Mouse (Mus musculus): ENCODE data around the gene Snip1.

The Snip1 gene

GRCm38 (mm10) chr4:125066490-125067370 lies at the start of gene Snip1:
Gene Snip1 (plus strand): TSS chr4:125066672.
- peak; percentile 93 for DNase-seq

GRCm38 (mm10) chr4:125017431-125017830 lies 49.0 kb upstream of the Snip1 start:
- DNase-seq = no peak

DNA sequence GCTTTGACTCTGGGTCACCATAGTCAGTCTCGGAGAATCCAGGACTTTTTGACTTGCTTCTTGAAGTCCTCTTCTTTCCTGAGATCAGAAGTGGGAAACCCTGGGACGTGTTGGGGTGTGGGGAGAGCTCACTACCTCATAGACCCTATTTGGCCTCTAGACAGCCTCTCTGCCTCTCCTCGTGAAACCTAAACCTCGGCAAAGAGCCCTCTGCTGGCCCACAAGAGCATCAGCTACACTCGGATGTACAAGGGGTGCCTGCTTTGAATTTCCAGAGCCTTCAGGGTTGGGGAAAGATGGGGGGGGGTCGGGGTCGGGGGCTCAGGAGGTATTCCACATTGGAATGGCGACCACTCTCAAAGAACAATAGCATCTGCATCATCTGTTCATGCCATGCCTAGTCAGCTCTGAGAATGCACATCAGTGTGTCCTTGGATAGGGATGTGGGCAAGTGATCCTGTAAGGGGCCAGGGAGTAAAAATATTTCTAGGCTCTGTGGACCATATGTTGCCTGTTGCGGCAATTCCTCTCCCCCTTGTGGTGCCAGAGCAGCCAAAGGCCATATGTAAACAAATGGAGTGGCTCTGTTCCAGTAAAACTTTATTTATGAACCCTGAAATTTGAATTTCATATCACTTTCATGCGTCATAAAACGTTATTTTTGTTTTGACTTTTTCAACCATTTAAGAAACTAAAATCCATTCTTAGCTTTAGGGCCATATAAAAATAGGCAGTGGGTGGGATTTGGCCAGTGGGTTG lies 45.5 kb upstream of the Snip1 start:
- DNase-seq = peak; percentile 49

DNA sequence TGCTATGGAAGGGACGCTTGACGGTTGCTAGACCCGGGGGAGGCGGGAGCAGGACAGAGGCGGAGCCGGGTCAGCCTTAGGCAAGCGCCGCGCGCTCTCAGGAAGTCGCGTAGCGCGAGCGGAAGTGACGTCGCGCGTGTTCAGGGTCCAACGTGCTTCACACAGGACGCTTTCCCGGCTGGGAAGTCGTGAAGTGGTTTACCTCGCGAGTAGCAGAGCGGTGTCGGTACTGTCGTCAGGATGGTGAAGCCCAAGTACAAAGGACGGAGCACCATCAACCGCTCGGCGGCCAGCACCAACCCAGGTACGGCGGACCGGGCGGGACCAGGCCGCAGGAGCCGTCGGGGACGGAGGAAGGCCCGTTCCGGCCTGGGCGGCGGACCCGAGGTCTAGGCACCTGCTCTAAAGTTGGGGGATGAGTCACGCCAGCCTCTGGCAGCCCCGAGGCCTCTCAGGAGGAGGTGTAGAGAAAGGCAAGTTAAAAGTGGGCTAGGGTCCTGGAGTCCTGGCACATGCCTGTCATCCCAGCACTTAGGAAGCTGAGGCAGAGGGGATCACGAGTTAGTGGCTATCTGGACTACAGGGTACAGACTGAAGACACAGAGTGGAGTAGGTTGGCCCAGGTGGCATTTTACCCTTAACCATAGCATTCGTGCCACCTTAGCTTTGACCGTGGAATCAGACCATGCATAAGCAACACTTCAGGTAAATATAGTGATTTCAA lies 36.4 kb upstream of the Snip1 start:
- peak; percentile 92 for DNase-seq

DNA sequence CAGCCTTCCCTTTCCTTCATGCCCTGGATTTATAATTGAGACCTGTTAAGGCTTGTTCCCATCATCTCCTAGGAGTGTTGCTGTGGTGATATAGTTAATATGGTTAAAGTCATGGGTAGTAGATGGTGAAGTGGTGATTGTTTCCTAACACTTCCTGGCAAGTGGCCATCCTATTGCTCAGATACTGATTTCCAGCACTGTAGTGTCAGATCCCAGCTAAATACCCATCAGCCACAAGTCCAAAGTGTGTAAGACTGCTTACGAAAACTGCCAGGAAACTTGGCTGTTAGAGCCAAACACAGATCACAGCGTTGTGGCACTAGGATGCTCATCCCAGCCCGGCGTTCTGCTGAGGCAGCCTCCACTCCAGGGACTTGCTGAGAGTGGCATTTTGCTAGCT lies 32.1 kb upstream of the Snip1 start:
- DNase-seq = no peak

- DNase-seq = no peak
Measured at GRCm38 (mm10) chr4:125044454-125044853, 22.0 kb upstream of the Snip1 start.

DNA sequence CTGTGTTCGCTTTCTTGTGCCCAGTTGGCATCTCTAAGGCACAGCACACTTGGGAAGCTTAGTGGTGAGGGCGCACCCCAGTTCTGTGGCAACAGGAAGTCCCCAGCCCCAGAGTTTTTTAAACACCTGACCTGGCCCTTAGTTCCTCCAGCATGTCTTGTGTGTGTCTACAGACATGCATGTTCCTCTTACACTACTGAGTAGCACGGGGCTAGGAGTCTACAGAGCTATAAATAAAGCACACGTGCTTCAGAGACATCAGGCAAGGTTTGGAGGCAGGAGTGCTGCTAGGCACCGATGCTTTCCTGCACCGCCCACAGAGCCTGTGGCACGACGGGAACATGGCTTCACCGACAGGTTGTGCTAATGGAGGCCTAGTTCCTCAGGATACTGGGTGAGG lies 11.1 kb upstream of the Snip1 start:
- no peak for DNase-seq

- no peak for DNase-seq
Measured at GRCm38 (mm10) chr4:125056476-125056875, 10.0 kb upstream of the Snip1 start.

DNA sequence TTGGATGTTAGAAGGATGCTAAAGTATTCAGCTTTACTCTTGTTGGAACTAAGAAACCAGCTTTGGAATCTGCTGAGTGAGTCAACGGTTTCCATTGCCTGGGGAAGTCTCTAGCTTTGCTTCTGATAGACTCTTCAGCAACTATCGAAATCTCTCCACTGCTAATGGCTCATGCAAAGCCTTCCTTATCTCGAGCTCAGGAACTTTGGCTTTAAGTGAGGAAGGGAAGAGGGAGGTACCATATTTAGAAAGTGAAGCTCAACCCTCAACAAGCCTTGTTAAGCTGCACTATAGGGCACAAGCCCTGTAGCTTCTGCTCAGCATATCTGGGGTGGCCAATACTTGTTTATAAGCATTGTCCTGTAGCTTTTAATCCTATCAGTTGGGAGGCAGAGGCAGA lies 9.2 kb upstream of the Snip1 start:
- no peak for DNase-seq

DNA sequence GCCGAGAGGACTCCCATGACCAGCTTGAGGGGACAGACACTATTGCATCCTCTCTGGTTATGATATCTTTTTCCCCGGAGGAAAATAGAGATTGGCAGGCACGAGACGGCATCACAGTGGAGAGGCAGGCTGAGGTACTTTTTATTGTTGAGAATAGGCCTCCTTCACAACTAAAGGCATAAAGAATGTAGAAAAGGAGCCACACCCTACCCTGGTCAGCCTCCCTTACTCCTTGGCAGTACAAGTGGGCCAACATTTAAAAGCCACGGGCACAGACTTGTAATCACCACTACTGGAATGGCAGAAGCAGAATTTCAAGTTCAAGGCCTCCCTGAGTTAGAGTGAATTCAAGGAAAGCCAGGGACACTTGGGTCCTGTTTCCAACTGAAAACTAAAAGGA lies 8.4 kb upstream of the Snip1 start:
- no peak for DNase-seq

- DNase-seq = peak; percentile 71
Measured at GRCm38 (mm10) chr4:125059025-125059424, 7.4 kb upstream of the Snip1 start.

- no peak for DNase-seq
Measured at GRCm38 (mm10) chr4:125063829-125064228, 2.6 kb upstream of the Snip1 start.

- peak; percentile 79 for DNase-seq
Measured at GRCm38 (mm10) chr4:125065517-125066307, 760 bp upstream of the Snip1 start, which contains the start of gene Dnali1. Gene Dnali1 (minus strand): TSS chr4:125065703.

DNA sequence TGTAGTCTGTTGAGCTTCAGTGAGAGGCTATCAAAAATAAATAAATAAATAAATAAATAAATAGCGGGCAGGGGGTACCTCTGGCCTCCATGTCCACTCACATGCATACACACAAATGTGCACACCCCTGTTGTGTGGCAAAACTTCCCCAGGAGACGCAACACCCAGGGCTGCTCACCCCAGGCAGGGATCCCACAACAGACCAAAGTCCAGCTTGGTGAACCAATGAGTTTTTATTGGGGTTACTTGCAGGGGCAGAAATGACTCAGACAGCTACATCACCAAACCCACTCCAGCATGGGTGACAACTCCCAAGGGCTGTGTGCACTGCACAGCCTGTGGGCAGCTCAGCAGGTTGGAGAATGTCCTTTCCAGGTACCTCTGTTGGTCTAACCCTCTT lies 11.2 kb downstream of the Snip1 start:
- DNase-seq = no peak

GRCm38 (mm10) chr4:125078698-125079097 lies 12.2 kb downstream of the Snip1 start:
- DNase-seq = no peak

DNA sequence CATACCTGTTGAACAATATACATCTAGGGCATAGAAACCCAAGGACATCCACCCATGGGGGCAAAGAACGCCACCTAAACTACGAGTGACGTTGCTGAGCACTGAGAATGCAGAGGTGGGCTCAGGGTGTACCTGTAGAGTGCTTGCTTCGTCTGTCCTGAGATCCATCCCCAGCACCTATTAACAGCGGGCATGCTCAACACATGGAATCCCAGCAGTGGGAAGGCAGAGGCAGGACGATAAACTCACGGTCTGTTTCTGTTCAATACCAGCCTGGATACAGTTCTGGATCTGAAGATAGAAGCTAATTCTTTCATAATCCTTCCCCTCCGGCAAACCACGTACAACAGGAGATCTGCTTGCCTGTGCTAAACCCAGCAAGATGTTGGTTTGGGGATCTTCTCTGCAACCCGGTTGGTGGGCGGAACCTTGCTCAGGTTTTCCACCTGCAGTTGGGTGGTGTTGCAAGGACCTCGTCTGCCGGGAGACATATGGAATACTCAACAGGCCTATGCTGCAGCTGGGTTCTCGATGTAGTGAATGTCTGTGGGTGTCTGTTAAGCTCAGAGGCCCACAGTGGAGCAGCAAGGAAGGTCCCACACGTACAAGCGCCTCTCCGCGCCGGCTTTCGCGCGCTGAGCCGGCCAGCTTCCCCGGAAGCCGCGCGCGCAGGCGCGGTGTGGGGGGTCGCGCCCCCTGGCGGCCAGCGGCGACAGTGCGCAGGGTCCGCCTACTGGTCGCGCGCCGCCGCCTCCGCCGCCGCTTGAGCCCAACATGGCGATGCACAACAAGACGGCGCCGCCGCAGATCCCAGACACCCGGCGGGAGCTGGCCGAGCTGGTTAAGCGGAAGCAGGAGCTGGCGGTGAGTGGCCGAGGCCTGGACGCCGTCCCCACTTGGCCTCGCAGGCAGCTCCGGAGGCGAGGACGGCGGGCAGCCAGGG lies 18.2 kb downstream of the Snip1 start, which contains the start of gene Meaf6:
Gene Meaf6, plus strand, starts transcription at position 732 of the 943 bp plus-strand sequence.
- DNase-seq = peak; percentile 96

GRCm38 (mm10) chr4:125085346-125085841 lies 18.9 kb downstream of the Snip1 start:
- peak; percentile 84 for DNase-seq

DNA sequence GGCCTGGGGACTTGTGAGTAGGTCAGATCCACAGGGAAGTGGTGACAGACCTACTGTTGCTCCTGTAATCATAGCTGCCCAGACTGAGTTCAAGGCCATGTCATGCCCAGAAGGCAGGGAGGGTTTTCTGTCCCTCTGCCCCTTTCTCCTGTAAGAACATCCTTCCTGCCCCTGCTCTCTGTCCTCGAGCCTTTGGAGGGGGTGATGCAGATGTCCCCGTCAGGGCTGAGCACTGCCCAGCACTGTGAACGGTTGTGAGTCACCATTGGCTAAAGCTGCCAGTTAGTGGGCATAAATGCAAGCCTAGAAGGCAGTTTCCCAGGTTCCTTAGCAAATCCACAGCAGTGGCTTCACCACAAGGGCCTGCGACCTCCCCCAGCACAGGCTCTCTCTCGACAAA lies 26.6 kb downstream of the Snip1 start:
- DNase-seq = no peak

- DNase-seq = no peak
Measured at GRCm38 (mm10) chr4:125096066-125096465, 29.6 kb downstream of the Snip1 start.

DNA sequence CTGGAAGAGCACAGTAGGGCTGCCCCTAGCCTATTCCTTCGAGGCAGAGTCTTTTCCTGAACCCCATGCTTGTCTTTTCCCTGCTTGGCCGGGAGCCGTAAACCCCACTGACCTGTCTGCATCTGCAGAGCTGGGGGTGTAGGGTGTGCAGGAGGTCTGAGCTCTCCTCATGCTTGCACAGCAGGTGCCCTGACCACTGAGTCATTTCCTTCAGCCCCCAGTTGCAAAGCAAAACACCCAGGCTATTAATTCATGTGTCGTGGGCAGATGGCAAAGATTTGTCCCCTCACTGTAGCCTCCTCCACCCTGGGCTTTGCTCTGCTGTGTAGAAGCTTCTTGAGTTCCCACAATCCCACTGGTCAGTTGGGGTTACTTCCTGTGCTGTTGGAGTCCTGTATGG lies 30.9 kb downstream of the Snip1 start:
- DNase-seq = no peak

DNA sequence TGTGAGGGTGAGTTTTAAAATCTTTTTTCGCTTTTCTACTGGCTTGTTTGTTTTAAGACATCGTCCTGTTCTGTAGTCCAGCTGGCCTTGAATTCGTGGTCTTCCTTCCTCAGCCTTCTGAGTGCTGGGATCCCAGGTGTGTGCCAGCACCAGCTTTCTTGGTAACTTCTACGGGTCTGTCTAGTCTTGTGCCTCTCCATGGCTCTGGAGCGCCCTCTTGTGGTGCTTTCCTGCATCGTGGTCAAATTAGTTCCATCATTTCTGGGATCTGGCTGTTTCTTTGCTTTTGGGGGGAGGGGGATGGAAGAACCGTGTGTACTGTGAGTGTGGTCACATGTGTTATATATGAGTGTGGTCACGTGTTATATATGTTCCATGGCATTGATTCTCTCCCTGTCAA lies 33.0 kb downstream of the Snip1 start:
- peak; percentile 93 for DNase-seq

All from thymus, postnatal 4 days (tissue).